Mouse (Mus musculus) embryo, embryonic 10.5 days (tissue): ENCODE results near the gene Gm49661.
A peak's percentile ranks its signal among the peaks of the same experiment; 100 is the strongest.

Source experiments
- DNase-seq: peaks from one replicate; pipeline ENCODE4 v3.0.0-alpha.2; 2015; ENCODE audit warnings: low spot score

Gene Gm49661

GRCm38 (mm10) chr8:84969241-84970134 is at the start of gene Gm49661, which contains the start of the genes Prdx2 and Rnaseh2a:
Gm49661 (minus strand) TSS chr8:84969433.
Prdx2 (plus strand) TSS chr8:84969587.
Rnaseh2a (minus strand) TSS chr8:84969767.
- DNase-seq = peak; percentile 85

DNA sequence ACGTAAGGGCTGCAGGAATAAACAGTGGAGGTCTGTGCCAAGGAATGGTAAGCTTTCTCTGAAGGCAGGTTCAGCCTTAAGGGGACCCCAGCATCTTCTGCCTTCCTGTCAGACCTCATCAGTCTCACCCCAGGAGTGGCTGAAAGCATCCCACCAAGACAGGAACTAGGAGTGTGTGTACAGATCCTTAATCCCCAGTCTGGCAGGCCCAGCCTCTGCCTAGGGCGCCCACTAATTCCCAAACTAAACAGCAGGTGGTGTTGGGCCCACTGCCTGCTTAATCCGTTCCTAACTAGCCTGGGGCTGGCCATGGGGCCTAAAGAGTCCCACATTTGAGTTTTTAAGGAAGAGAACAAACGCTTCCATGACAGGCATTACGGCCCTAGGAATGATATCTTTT is 48.0 kb upstream of the Gm49661 start:
- no peak for DNase-seq

DNA sequence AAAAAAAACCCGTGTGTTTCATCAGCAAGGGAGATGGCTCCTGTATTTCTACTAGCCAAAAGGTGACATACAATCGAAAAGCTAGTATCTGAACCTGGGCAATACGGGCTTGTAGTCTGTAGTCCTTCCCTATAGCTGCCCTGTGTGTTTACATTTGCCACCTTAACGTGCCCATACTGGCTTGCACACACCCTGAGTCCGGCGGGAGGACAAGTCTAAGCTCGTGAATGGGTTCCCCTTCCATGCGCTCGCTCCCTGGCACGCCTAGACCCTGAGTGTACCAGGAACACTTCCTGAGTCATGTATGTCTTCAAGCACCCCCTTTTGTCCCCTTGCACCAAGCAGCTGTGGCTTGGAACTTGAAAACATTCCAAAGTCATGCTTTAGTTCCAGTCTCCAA is 47.5 kb upstream of the Gm49661 start:
- DNase-seq = no peak

DNA sequence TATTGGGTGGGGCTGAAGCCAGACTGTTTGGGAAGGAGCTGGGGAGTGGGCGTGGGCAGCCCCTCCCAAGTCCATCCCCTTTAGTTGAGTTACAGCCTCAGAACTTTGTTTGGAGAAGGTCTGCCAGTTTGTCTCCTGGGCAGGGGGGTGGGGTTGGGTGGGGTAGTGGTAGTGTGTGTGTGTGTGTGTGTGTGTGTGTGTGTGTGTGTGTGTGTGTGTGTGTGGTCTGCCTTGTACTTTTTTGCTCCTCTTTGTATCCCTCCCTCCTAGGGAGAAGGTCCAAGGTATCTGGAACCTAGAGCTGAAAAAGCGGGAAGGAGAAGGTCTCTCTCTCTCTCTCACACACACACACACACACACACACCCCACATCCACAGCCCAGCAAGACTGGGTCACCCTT is 45.2 kb upstream of the Gm49661 start, which contains the start of gene Best2:
Gene Best2, minus strand, starts transcription at position 101 of the 400 bp plus-strand sequence.
- no peak for DNase-seq

- DNase-seq = peak; percentile 89
Observed at GRCm38 (mm10) chr8:85013230-85013840, 44.1 kb upstream of the Gm49661 start.

DNA sequence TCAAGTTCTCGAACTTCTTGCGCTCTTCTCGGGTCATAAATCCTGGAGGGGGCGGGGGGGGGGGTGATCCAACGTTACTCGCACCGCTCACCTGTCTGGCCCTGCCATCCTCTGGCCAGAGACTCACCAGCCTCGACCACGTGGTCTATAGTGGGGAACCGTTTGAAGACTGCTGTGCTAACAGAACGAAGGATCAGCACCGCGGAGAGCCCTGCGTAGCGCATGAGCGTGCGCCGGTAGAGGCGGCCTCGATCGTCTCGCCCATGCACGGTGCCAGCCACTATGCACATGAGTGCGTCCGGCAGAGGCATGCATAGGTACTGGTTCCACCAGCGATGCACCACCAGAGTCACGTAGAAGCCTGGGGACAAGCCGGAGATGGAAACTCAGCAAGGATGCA is 42.0 kb upstream of the Gm49661 start:
- no peak for DNase-seq

GRCm38 (mm10) chr8:85007686-85008085 is 38.5 kb upstream of the Gm49661 start:
- DNase-seq = peak; percentile 39

GRCm38 (mm10) chr8:84997649-84998295 is 28.5 kb upstream of the Gm49661 start:
- peak; percentile 94 for DNase-seq

GRCm38 (mm10) chr8:84996978-84997377 is 27.7 kb upstream of the Gm49661 start:
- no peak for DNase-seq

GRCm38 (mm10) chr8:84995680-84996079 is 26.4 kb upstream of the Gm49661 start:
- DNase-seq = no peak

DNA sequence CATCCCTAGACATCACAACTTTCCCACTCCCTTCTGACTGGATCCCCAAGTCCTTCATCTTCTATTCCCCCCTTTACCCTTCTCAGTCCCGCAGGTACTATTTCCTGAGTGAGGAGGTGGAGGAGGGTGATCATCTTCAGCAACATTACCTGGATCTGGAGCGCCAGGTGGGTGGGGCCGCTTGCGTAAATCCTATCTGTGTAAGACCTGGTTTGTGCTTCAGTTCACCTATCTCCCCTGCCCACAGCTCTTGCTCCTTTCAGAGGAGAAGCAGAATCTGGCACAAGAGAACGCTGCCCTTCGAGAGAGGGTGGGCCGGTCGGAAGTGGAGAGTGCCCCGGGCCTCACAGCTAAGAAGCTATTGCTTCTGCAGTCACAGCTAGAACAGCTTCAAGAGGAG is 25.1 kb upstream of the Gm49661 start:
- no peak for DNase-seq

DNA sequence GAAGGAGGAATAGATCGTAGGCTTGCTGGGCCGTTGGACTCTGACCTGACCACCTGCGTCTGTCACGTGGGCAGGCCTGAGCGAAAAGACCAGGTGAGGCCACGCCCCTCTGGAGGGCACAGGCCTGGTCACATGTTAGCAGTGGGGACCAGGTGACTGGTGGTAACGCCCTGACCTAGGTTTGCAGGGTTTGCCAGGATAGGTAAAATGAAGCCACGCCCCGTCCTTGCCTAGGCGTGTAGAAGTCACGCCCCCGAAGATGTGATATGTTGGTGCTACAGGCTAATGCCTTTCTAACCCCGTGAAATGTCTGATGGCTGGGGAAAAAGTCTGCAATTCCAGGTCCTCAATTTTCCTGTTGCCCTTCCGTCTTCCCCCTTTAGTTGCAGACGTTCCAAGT is 21.6 kb upstream of the Gm49661 start:
- DNase-seq = peak; percentile 62

DNA sequence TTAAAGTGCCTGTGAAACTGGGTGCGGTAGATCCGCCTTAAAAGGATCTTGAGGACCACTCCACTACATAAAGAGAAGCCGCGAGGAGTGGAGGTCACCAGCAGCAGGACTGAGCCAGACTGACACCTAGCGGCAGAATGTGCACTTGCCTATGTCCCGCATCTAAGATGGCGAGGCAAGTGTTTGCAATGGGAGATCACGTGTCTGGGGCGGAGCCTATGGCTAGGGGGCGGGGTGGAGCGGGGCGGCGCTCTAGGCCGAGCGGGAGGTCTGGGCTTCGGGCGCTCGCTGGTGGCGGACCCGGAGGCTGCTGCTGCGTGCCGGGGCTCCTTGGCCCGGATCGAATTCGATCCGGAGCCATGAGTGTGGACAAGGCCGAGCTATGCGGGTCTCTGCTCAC is 21.1 kb upstream of the Gm49661 start, which contains the start of gene Hook2:
Gene Hook2, plus strand, starts transcription at position 255 of the 400 bp plus-strand sequence.
- peak; percentile 99 for DNase-seq

DNA sequence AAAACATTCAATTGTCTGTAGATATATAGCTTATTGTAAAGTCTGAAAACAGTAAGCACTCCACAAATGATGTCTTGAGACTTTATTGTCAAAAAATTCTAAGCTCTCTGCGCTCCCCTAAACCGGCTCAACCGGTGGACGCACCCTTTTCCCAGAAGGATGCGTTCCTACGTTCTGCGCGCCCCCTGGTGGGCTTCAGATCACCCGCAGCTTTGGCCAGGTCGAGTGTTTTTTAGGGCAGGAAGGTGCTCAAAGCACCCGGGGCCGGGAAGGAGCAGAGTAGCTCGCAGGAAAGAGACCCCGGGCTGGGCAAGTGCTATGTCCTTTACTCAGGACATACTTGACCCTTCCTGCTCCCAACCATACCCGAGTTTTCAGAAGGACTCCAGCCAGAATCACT is 20.6 kb upstream of the Gm49661 start:
- peak; percentile 95 for DNase-seq

GRCm38 (mm10) chr8:84989311-84989731 is 20.1 kb upstream of the Gm49661 start:
- peak; percentile 44 for DNase-seq

DNA sequence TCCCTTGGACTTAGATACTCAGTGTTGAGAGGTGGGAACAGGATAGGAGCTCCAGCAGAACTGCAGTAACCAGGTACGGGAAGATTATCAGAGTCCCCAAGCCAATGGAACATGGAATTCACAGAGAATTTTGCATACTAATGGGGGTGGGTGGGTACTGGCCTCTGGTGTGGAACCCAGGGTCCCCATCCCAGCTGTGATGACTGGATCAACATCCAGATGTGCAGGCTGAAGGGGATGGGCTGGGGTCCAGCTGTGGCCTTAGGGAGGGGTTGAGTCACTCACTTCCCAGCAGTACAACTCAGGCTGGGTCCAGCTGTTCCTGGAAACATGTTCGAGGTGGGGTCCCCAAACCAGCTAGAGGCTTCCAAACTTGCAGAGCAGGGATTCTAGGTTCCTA is 18.7 kb upstream of the Gm49661 start:
- no peak for DNase-seq

DNA sequence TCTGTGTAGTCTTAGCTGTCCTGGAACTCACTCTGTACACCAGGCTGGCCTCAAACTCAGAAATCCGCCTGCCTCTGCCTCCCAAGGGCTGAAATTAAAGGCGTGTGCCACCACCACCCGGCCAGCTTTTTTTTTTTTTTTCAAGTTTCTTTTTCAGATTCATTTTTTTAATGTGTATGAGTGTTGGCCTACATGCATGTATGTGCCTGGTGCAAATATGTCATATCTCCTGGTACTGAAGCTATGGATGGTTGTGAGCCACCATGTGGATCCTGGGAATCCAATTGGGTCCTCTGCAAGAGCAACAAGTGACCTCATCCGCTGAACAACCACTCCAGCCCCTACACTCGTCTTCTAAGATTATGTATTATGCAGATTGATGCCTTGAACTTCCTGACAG is 18.2 kb upstream of the Gm49661 start:
- no peak for DNase-seq

DNA sequence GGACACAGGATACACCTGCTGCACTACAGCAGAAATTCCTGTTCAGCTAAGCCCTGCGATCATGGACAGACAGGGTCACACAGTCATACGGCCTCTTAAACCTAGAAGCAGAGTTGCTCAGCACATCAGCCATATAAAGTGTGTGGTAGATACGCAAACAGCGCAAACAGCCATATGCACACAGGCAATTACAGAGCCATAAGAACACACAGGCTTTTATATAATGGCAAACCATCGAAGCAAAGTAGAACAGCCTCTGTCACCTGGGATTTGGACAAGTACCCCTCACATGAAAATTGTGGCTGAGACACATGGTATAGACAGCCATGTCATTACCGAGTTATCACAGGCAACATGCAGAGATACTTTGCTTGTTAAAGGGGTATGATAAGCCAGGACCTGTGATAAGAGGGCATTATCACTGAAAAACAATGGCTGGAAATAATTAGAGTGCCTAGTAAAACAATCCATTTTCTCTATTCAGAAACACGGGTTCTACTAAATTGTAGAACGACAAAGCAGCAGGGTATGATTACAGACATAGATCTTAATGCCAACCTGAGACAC is 17.2 kb upstream of the Gm49661 start:
- no peak for DNase-seq

GRCm38 (mm10) chr8:84985684-84986378 is 16.6 kb upstream of the Gm49661 start:
- DNase-seq = peak; percentile 89

- peak; percentile 57 for DNase-seq
Observed at GRCm38 (mm10) chr8:84985049-84985683, 15.9 kb upstream of the Gm49661 start.
